Comparison of ENCODE assay signal across 25 mouse cellular contexts in genomic region chr17:26791580-26791979, GRCm38 (mm10). TPM values are rescaled to one million over a fixed set of nuclear protein-coding genes. Genes with fewer than 3 reads are reported as not detected.
DNase-seq lines count a peak whose midpoint lies in the region; ATAC-seq lines count a peak whose summit lies in the region.
"Had no signal": no experiment of that assay in that cellular context is flagged by ENCODE, and none has a peak within 500 bp of the region (broad histone marks: within the 10 kb centered on the region; RNA-seq: fewer than 3 reads in every experiment).

No protein-coding gene starts in this region.

- no peak overlapping the region for H3K9ac ChIP-seq in forebrain, embryonic 11.5 days (ENCODE audit: low read length)
- no peak overlapping the region for H3K9ac ChIP-seq in forebrain, embryonic 14.5 days (ENCODE audit: low read length)
- no peak overlapping the region for H3K9ac ChIP-seq in midbrain, embryonic 13.5 days (replicated peaks)
- H3K9ac ChIP-seq: forebrain, postnatal 0 days; heart, embryonic 12.5 days; limb, embryonic 15.5 days; neural tube, embryonic 12.5 days; stomach, embryonic 15.5 days had no signal

- DNase-seq in forebrain, embryonic 11.5 days (ENCODE audit: low spot score): peak; percentile 31
- no peak for DNase-seq in forebrain, embryonic 14.5 days (ENCODE audit: low spot score)
- DNase-seq in left cerebral cortex, adult 18-20 months (ENCODE audit: low spot score in 2 of 2): peak; percentile 50 to 60
- DNase-seq in left cerebral cortex, postnatal 10 days (ENCODE audit: extremely low spot score in 1 of 2, low spot score in 2 of 2): no peak
- peak; percentile 13 to 74 for DNase-seq in left cerebral cortex, adult 8-10 months (ENCODE audit: low spot score in 2 of 2)
- peak; percentile 27 for DNase-seq in splenic B cell, adult 2 months (ENCODE audit: low read depth, low spot score)
- DNase-seq in adrenal gland, adult 18-20 months (ENCODE audit: low spot score in 2 of 2): no peak
- DNase-seq: adrenal gland, adult 8-10 months; cerebellum, adult 2 months; forebrain, postnatal 0 days; kidney, adult 11 months; lung, postnatal 14 days; thymus, postnatal 25 days had no signal

- no peaks in the 10 kb centered on the region for H3K9me3 ChIP-seq in forebrain, embryonic 11.5 days (ENCODE audit: control insufficient read depth, low read length)
- no peaks in the 10 kb centered on the region for H3K9me3 ChIP-seq in forebrain, embryonic 14.5 days (replicated peaks; ENCODE audit: control insufficient read depth, low read length)
- H3K9me3 ChIP-seq in midbrain, embryonic 13.5 days: no peaks in the 10 kb centered on the region
- H3K9me3 ChIP-seq: heart, embryonic 12.5 days; limb, embryonic 15.5 days; neural tube, embryonic 12.5 days; stomach, embryonic 15.5 days had no signal

- H3K27ac ChIP-seq in forebrain, embryonic 11.5 days (ENCODE audit: low read depth, low read length): no peak overlapping the region
- no peak overlapping the region for H3K27ac ChIP-seq in forebrain, embryonic 14.5 days (ENCODE audit: low read depth, low read length)
- H3K27ac ChIP-seq in midbrain, embryonic 13.5 days: no peak overlapping the region
- H3K27ac ChIP-seq: hindbrain, postnatal 0 days; kidney, postnatal 0 days; limb, embryonic 15.5 days; neural tube, embryonic 12.5 days; stomach, embryonic 15.5 days had no signal

- no peak overlapping the region for H3K4me2 ChIP-seq in forebrain, embryonic 11.5 days (ENCODE audit: low read depth, low read length, severe bottlenecking)
- no peak overlapping the region for H3K4me2 ChIP-seq in forebrain, embryonic 14.5 days (ENCODE audit: low read length)
- H3K4me2 ChIP-seq in midbrain, embryonic 13.5 days (replicated peaks): no peak overlapping the region
- H3K4me2 ChIP-seq: heart, embryonic 12.5 days; limb, embryonic 15.5 days; neural tube, embryonic 12.5 days; stomach, embryonic 15.5 days had no signal

- H3K27me3 ChIP-seq in forebrain, embryonic 11.5 days (ENCODE audit: control insufficient read depth, insufficient read depth, low read length): no peaks in the 10 kb centered on the region
- no peaks in the 10 kb centered on the region for H3K27me3 ChIP-seq in forebrain, embryonic 14.5 days (replicated peaks; ENCODE audit: control insufficient read depth, insufficient read depth, low read length)
- no peaks in the 10 kb centered on the region for H3K27me3 ChIP-seq in splenic B cell, adult 2 months (ENCODE audit: control insufficient read depth, insufficient read depth, low read length, poor library complexity, severe bottlenecking)
- H3K27me3 ChIP-seq in midbrain, embryonic 13.5 days: no peaks in the 10 kb centered on the region
- H3K27me3 ChIP-seq: heart, embryonic 12.5 days; limb, embryonic 15.5 days; neural tube, embryonic 12.5 days; stomach, embryonic 15.5 days had no signal

- ATAC-seq in forebrain, embryonic 11.5 days (replicated peaks; ENCODE audit: low FRiP score): no peak
- ATAC-seq in forebrain, embryonic 14.5 days: no peak
- ATAC-seq in midbrain, embryonic 13.5 days: no peak
- ATAC-seq: forebrain, postnatal 0 days; hindbrain, postnatal 0 days had no signal

- H3K4me1 ChIP-seq in forebrain, embryonic 11.5 days (replicated peaks; ENCODE audit: control insufficient read depth, insufficient read depth, low read length): no peaks in the 10 kb centered on the region
- H3K4me1 ChIP-seq in forebrain, embryonic 14.5 days (ENCODE audit: control insufficient read depth, insufficient read depth, low read length): no peaks in the 10 kb centered on the region
- no peaks in the 10 kb centered on the region for H3K4me1 ChIP-seq in midbrain, embryonic 13.5 days (replicated peaks)
- H3K4me1 ChIP-seq: limb, embryonic 15.5 days; neural tube, embryonic 12.5 days had no signal

- peaks cover 12% of the 10 kb centered on the region; the same call in 1 of the 2 replicates for H3K36me3 ChIP-seq in forebrain, embryonic 11.5 days (ENCODE audit: control insufficient read depth, insufficient read depth, low read length)
- peaks cover 64% of the 10 kb centered on the region for H3K36me3 ChIP-seq in forebrain, embryonic 14.5 days (ENCODE audit: control insufficient read depth, insufficient read depth, low read length)
- H3K36me3 ChIP-seq in splenic B cell, adult 2 months (ENCODE audit: control insufficient read depth, insufficient read depth, low read length, poor library complexity, severe bottlenecking): peaks cover 6% of the 10 kb centered on the region
- peaks cover 67% of the 10 kb centered on the region for H3K36me3 ChIP-seq in midbrain, embryonic 13.5 days

- WGBS in forebrain, embryonic 11.5 days: 90% methylated on average over 7 of the region's 7 CpGs
- WGBS in forebrain, embryonic 14.5 days: 86% methylated on average over 7 of the region's 7 CpGs
- WGBS in midbrain, embryonic 13.5 days: 86% methylated on average over 7 of the region's 7 CpGs

- intact Hi-C loops in left cerebral cortex, postnatal 10 days (cut with DNase I): no loop called here

- no peak overlapping the region for H3K4me3 ChIP-seq in forebrain, embryonic 11.5 days (ENCODE audit: low read depth, low read length)
- no peak overlapping the region for H3K4me3 ChIP-seq in forebrain, embryonic 14.5 days (ENCODE audit: low read depth, low read length)
- H3K4me3 ChIP-seq in midbrain, embryonic 13.5 days (replicated peaks): no peak overlapping the region
- H3K4me3 ChIP-seq: erythroblast, embryonic 14.5 days; heart, embryonic 12.5 days; limb, embryonic 15.5 days; neural tube, embryonic 12.5 days; stomach, embryonic 15.5 days had no signal

RNA-seq across cellular contexts. Expression of gene Bnip1, which starts 10.7 kb away (rescaled TPM):
- polyA plus RNA-seq in forebrain, embryonic 11.5 days (2014; fragmentation: Nextera tagmentation; extraction: Ambion mirVana): 46.1 and 49.7 TPM in 2 replicates
- polyA plus RNA-seq in forebrain, embryonic 14.5 days (2014; fragmentation: Nextera tagmentation; extraction: Ambion mirVana): 44.0 and 48.2 TPM in 2 replicates
- total RNA-seq in left cerebral cortex, adult 18-20 months (2021): 10 to 100 TPM; 31.6 to 31.7 TPM
- total RNA-seq in left cerebral cortex, postnatal 10 days (2021): 10 to 100 TPM; 34.2 to 38.4 TPM
- total RNA-seq in left cerebral cortex, adult 8-10 months (2022): 10 to 100 TPM; 31.9 to 35.4 (median 33.2) TPM
- 56.2 and 60.7 TPM in 2 replicates for polyA plus RNA-seq in midbrain, embryonic 13.5 days (2015; fragmentation: Nextera tagmentation; extraction: Ambion mirVana)
- total RNA-seq in adrenal gland, adult 18-20 months (2021): 10 to 100 TPM; 20.2 to 23.7 TPM

RNA-seq across cellular contexts. Expression of gene Nkx2-5, which starts 53.2 kb away (rescaled TPM):
- not detected in 2 replicates for polyA plus RNA-seq in forebrain, embryonic 11.5 days (2014; fragmentation: Nextera tagmentation; extraction: Ambion mirVana)
- polyA plus RNA-seq in forebrain, embryonic 14.5 days (2014; fragmentation: Nextera tagmentation; extraction: Ambion mirVana): not detected in 2 replicates
- total RNA-seq in left cerebral cortex, adult 18-20 months (2021): not detected
- total RNA-seq in left cerebral cortex, postnatal 10 days (2021): not detected
- total RNA-seq in left cerebral cortex, adult 8-10 months (2022): not detected
- not detected in 2 replicates for polyA plus RNA-seq in midbrain, embryonic 13.5 days (2015; fragmentation: Nextera tagmentation; extraction: Ambion mirVana)
- total RNA-seq in adrenal gland, adult 18-20 months (2021): not detected
- total RNA-seq: adrenal gland, adult 8-10 months; gastrocnemius, postnatal 36 days; hindbrain, postnatal 0 days; layer of hippocampus, postnatal 14 days; monocyte, adult 5-6 weeks had no signal
- polyA plus RNA-seq: cerebellum, adult 2 months; erythroblast, embryonic 14.5 days; forebrain, postnatal 0 days; hindbrain, postnatal 0 days; kidney, postnatal 0 days; limb, embryonic 15.5 days; liver, embryonic 16.5 days; neural tube, embryonic 12.5 days had no signal

Comparison
In these comparisons a context has a peak if more than half of its experiments do, and no peak if none do; other contexts are left out.
1. DNase-seq: peak in forebrain, embryonic 11.5 days (single experiment), left cerebral cortex, adult 18-20 months (2 of 2), left cerebral cortex, adult 8-10 months (2 of 2) and splenic B cell, adult 2 months (single experiment); none in forebrain, embryonic 14.5 days (single experiment), left cerebral cortex, postnatal 10 days (0 of 2) and adrenal gland, adult 18-20 months (0 of 2).